Mouse (Mus musculus): ENCODE results near the gene Bpgm.

- TF ChIP-seq MAX (IDR thresholded peaks at IDR 0.05; ENCODE audit: low read depth) (no peak), POLR2AphosphoS2 (IDR thresholded peaks at IDR 0.05; ENCODE audit: insufficient read length, low read depth) (no peak)
Observed at GRCm38 (mm10) chr6:34452963-34453770, 22.8 kb upstream of the Bpgm start.

All from myocyte (in vitro differentiated cells).